Mouse (Mus musculus) kidney, adult 8-10 months (tissue): ENCODE data around the gene Csnk2b.

Experiments
- DNase-seq, 2 experiments: peaks; one replicate each; pipeline ENCODE4 v3.0.0; 2022

Gene Csnk2b

DNA sequence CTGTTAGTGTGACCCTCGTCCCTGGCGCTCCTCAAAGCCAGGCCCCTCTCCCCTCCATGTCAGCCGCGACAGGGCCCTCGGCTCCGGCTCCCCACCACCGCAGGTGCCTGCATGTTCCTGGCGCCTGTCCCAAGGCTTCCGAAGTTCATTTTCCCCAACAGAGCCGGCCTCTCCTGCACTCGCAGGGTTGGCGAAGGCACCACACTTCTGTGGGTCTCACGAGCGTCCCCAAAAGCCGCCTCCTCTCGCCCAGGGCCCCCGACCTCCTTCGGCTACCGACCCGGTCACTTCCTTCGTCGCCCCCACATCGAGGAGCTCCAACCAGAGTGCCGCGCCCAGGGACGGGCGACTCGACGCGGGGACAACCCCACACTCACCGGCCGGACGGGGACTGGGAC, 1.1 kb downstream of the Csnk2b start:
- peak; percentile 49 to 58 for DNase-seq

DNA sequence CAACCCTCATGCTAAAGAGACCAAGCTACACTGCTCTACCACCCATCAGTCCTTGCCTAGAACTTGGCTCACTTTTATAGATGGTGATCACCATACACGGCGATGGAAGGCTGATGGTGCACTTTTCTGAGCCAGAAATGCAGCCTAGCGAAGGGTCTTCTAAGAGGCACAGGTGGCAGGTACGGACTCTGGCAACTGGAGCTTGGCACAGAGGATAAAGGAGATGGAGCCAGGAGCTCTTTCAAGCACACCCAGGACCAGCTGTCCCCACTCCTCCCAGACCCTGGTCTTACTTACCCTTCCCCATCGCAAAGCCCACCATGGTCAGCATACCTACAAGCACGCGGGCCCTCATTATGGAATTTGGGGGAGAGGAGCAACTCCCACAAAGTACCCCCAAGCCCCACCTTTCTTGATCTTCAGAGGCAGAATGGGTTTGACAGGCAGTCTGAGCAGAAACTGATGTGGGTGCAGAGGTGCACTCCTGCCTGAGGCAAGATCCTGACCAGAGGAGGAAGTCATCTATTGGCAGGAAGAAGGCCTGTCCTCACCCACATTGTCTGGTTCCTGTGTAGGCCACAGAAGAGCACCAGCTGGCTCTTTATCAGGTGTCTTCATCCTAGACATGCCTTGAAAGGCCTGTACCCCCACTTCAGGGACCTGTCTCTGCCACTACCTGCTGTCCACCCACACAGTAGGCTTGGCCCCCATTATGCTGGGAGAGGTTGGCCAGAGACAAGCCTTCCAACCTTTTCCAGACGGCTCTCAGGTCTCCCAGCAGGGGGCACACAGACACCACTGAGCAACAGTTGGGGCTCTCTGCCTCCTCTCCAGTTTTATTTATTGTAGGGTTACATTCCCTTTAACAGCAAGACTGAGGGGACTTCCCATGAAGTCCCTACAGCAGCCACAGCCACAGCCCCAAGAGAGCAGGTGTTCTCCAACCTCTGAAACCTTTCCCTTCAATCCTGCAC, 6.5 kb downstream of the Csnk2b start, which contains the start of gene Ly6g5b:
Gene Ly6g5b (minus strand): TSS at position 383 of the 974 bp plus-strand sequence.
- no peak for DNase-seq

DNA sequence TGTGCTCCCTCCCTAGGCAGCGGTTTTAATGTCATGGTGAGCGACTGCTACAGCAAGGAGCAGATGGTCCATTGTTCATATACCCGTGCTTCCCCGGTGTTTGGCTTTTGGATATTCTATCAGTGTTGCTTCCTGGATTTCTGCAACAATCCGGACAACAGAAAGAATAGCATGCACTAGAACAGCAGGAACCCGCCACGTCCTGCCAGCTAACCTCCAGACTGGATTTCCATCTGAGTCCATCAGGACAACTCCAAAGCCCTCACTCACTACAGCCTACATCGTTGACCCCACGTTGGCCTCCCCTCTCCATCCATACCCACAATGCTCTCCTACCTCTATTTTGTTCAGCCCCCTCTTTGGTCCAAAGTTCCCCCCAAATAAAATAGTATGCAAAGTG, 10.1 kb downstream of the Csnk2b start:
- no peak for DNase-seq

DNA sequence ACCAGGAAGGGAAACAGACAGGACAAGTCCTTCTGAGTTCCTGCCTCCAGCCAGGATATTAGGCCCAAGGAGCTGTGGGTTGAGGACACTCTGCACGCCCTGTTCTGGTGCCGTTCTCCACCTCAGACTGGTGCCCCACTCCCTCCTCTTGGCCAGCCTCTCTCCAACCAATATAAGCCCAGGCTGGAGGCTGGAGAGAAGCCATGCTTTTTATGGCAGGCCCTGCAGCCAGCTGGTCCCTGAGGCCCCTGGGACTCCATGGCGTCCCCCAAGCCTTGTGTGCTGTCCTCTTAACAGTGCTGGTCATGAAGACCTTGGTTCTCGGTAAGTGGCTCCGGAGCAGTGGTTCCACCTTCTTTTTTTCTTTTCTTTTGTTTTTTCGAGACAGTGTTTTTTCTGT, 13.8 kb downstream of the Csnk2b start, which contains the start of gene Ly6g5c:
Gene Ly6g5c (plus strand): TSS at position 183 of the 400 bp plus-strand sequence.
- no peak for DNase-seq

DNA sequence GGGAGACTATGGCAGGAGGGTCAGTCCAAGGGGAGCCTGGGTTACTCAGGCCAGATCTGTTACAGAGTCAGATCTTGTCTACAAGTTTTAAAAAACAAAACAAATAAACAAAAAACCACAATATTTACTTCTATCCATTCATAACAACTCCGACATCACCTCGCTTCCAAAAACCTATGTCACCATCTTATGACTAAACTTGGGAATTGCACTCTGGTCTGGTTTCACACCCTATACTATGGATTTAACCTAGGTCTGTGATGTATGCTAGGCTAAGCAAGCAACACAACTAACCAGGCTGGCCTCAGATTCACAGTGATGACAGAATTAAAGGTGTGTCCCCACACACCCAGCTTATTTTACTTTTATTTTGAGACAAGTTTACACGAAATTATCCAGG, 15.3 kb downstream of the Csnk2b start:
- no peak for DNase-seq

DNA sequence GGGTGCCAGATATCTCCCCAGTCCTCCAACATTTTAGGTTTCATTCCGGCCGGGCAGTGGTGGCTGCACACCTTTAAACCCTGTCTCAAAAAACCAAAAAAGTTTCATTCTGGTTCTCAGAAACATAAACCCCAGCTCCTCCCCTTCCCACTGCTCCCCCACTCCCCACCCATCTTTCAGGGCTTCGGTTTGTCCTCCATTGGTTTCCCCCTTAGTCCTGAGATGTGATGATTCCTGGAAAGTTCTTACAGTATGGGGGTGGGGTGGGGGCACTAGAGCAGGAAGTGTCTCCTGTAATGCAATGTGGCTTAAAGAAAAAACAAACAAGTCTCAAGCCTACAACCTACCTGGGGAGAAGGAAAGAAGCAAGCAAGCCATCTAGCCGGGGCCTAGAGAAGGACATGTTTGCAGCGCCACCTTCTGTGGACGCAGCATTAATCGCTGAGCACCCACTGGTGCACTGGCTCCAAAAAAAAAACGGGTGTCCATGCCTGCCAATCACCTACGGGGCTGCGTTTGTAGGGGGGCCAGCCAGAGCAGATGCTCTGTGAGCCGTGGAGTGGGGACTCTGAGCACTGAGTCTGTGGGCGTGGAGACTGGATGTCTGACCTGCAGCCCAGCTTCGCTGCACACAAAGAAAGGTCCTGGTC, 16.0 kb downstream of the Csnk2b start:
- DNase-seq = peak in 1 of 2 experiments; percentile 45

DNA sequence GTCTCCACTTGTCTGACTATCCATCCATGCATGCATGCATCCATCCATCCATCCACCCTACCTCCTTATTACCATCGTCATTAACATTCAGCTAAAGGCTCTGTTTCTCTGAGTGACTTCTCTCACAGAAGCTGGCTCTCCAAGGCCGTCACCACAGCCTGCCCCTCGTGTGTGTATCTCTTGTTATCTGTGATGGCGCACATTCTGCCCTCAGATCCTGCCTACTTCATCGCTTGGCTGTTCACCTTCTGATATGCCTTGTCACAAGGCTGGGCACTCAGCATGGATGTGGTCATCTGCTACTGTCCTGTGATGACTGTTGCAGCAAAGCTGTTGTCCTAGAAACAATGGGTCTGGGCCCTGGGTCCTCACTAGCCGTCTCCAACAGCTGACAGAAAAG, 17.1 kb downstream of the Csnk2b start:
- no peak for DNase-seq

DNA sequence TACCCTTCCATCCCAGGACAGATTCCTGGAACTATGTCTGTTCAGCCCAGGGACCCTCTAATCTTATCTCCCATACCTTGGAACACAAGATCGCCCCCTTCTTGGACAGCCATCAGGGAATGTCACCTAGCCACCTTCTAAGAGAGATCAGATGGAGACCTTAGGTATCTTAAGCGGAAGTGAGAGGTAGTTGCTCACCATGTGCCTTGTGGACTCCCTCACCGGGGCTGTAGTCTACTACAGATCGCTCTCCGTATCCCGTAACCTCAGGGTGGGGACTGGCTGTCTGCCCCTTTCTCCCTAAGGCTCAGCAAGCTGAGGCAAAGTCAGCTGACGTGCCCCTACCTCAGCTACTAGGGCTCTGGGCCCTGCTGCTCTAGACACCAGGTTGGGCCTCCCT, 17.8 kb downstream of the Csnk2b start:
- no peak for DNase-seq

DNA sequence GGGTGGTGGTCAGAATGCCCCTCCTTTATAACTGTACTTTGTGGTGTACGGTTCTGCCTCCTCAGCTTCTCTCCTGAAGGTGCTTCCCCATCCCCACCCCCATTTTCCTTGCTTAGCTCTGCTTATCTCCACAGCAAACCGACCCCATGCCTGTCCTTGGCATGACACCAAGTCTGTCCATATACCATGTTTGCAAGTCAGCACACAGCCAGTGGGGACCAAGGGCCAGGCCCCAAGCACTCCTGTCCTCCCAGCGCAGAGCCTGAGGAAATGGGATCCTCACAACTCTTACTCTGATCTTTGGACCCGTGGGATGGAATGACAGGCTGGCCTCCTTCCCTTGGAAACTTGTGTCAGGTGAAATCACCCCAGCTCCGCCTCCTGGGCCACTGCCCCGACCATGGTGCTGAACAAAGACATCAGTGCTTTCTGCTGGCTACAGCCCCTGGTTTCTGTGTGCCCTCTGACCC, 18.6 kb downstream of the Csnk2b start:
- peak; percentile 75 to 82 for DNase-seq

DNA sequence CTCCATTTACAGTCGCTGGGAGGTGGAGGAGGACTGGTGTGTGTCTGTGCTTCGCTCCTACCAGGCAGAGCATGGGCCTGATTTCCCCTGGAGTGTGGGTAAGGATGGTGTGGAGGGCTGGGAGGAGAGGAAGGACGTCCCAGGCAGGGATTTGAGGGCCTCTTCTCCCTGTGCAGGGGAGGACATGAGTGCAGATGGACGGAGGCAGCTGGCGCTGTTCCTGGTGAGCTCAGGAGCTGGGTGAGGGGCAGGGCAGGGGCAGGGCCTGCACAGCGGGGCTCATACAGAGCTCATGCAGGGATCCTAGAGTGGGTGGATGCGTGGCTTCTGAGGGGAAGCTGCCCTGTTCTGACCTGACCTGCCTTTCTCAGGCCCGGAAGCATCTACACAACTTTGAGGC, 19.6 kb downstream of the Csnk2b start:
- DNase-seq = no peak

DNA sequence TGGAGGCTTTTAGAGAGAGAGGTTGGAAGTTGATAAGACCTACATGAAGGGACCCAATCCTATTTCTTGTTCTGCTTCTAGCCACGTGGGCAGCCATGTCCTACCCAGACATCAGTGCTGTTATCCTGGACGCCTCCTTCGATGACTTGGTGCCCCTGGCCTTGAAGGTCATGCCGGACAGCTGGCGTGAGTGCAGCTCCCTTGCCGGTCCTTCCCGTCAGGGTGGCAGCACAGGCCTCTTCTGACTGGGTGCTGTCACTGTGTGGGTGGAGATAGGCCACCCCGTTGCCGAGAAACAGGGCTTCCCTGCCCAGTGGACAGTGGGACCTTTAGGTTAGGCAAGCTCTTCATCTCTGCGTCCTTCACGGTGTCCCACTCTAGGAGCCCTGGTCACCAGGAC, 20.7 kb downstream of the Csnk2b start:
- no peak for DNase-seq

DNA sequence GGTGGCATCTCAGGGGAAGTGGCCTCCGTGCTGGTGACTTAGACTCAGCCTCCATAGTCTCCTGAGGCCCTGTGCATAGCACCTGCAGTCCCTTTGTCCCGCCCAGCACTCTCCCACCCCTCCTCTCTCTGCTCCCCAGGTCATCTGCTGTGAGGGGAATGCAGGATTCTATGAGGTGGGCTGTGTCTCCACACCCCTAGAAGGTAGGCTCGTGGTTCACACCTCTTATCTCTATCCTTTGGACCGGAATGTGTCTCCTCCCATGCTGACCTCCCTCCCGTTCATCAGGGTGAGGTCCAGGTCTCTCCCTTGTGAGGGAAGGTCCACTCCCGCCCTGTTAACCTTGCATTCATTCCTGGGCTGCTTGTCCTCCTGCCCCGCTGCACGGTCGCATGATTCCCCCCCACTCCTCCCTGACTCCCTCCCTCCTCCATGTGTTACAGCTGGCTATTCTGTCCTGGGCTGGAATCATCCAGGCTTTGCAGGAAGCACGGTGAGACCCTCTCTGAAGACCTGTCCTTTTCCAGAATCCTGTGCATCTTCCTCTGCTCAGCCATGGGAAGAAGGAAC, 21.6 kb downstream of the Csnk2b start:
- no peak for DNase-seq

DNA sequence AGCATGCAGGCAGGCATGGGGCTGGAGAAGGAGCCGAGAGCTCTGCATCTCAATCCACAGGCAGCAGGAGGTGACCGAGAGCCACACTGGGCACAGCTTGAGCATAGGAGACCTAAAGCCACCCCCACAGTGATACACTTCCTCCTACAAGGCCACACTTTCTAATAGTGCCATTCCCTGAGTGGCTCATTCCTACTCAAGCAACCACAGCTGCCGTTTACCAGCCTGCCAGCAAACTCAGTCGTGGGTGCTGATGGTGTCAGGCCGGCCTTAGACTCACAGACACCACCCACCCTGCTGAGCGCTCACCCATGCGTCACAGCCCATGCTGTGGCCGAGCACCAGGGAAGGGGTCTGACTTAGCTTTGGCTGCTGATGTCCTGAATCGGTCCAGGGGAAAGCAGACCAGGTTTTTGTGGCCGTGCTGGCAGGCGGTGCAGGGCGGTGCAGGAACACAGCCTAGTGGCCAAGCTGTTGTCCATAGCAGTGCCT, 24.6 kb downstream of the Csnk2b start:
- no peak for DNase-seq

DNA sequence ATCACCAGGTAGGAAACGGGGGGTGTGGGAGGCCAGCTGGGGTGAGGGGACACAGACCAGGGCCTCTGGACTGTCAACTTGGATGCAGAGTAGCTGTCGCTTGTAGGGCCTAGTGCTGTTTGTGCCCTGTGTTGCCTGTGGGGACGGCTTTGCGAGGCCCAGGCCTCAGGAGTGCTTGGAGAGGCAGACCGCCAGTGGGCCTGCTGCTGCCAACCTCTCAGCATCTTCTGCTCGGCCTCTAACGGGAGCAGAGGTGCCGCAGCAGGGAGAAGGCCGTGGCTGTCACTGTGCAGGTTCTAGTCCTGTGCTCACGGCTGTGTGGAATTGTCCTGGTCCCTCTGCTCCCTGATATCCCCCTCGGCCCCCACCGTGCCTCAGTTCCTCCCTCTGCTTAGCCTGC, 25.3 kb downstream of the Csnk2b start:
- no peak for DNase-seq

DNA sequence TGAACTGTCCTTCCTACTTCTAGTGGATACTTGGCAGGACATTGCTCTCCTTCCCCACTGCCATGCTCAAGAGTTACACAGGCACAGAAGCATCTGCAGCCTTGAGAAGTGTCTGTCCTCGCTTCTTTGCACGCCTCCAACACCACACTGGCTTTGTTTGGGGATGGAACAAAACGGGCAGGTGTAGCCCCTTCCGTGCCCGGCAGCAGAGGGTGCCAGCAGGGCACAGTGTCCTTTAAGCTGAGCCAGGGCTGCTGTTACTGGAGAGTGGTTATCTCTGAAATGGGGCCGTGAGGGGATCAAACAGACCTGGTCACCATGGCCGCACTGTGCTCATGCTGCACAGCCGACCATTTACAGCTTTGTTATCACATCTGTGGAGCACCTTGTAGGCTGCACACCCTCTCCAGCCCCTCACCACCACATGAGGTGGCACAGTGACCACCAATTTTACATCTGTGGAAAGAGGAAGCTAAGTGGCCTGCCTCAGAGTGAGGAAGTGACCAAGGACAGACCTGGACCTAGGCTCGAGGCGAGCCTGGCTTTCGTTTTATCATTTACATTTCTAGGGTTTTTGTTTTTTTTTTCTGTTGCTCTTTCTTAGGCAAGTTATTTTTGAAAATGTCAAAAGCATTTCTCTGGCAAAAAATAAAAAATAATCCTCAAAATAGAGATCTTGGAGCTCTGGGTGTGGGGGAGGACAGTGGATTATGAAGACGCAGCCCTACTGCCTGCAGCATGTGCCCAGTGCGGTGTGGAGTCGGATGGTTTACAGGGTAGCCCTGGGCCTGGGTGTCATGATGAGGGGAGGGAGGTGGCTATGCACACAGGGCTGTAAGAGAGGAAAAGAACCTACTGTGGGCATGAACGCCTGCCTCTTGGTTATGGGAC, 27.1 kb downstream of the Csnk2b start:
- no peak for DNase-seq

DNA sequence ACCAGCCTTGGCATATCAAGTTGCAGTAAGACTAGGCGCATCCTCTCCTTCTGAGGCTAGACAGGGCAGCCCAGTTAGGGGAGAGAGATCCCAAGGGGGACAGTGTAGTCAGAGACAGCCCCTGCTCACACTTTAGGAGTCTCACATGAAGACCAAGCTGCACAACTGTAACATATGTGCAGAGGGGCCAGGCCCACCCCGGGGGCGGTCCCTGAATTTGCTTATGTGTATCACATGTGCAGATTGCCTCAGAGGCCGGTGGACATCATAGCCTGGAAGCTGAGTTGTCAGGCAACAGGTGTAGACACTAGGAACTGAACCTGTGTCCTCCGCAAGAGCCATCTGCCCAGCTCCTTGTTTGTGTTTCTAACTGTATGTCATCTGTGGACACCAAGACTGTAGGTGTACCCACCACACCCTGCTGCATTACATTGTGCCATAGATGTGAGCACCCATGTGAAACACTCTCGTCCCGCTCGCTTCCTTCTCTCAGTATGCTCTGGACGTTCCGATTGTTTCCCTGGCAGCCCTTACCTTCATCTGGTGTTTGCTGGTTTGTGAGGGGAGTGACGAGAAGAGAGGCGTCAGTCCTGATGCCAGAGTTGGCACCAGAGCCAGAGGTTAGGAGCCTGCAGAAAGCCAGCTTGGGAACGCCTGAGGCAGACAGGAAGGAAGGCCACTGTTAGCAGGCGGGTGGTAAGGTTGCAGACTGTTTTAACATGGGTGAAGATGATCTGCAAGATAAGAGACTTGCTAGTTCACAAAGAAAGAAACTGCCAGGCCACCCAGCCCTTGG, 29.3 kb downstream of the Csnk2b start:
- DNase-seq = no peak

DNA sequence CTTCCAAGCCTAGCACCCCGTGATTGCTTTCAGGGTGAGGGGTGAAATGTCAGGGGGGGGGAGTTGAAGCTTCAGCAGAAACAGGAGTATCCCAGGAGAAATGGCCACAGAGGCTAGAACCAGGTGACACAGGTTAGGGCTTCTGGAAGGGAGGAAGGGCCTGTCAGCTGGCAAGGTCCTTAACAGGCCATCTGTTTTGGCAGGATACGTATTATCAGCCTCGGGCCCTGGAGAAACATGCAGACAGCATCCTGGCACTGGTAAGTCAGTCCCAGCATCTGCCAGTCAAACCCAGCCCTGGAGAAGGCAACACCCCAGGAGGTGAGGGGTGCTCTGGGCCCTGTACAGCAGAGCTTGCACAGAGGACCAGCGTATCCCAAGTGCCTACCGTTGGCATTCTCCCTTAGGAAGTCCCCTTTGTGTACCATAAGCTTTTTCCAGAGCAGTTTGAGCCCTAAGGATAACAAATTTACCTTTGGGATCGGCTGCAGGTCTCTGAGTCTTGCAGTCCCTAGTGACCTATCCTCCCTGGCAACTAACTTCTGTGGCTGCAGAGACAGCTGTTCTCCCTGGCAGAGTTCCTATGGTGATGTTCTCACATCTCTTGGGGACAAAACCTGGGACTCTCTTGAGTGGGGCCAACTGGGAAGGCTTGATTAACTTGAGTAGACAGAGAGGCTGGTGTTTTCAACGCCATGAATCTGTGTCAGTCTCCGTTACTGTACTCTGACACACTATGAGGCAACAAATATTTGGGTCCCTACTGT, 31.5 kb downstream of the Csnk2b start:
- no peak for DNase-seq

DNA sequence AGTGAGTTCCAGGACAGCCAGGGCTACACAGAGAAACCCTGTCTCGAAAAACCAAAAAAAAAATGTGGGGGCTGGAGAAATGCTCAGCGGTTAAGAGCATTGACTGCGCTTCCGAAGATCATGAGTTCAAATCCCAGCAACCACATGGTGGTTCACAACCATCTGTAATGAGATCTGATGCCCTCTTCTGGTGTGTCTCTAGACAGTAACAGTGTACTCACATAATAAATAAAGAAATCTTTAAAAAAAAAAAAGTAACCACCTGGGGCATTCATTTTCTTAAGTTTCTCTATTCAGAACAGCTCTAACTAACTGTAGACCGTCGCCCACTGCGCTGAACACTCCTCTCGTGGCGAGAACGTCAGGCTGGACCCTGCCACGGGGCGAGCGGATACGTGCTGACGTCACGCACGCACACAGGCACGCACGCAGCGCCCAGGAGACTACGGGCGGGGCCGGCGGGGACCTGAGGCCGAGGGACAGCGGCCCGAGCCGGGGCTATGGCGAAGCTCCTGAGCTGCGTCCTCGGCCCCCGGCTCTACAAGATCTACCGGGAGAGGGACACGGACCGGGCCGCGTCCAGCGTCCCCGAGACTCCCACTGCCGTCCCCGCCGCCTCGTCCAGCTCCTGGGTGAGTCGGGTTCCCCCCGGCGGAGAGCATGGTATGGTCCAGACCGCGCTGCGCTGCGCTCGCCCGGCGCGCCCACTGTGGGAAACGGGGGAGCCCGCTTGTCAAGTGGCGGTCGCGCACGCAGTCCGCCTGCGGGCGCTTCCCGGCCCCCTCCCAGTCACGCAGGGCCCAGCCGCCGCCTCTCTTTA, 32.8 kb downstream of the Csnk2b start, which contains the start of gene Abhd16a:
Gene Abhd16a (plus strand): TSS at position 439 of the 820 bp plus-strand sequence.
- peak; percentile 91 to 93 for DNase-seq

DNA sequence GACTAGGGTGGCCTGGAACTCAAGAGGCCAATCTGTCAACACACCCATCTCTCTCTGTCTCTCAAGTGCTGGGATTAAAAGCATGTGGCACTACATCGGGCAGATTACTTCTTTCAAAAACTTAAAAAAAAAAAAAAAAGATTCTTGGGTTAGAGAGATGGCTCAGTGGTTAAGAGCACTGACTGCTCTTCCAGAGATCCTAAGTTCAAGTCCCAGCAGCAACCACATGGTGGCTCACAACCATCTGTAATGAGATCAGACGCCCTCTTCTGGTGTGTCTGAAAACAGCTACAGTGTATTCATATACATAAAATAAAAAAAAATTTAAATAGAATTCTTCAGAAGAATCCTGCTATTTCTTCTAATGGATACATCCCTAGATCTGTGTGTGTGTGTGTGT, 33.7 kb downstream of the Csnk2b start:
- DNase-seq = no peak
